Mouse (Mus musculus) CH12.LX (cell line): ENCODE results near the gene Mroh2a. TPM values are rescaled to one million over a fixed set of nuclear protein-coding genes. Genes with fewer than 3 reads are reported as not detected.

Experiments
- DNase-seq: peaks from one replicate; pipeline ENCODE4 v3.0.0-alpha.2; 2013; ENCODE audit errors: extremely low read depth
- H3K27ac ChIP-seq: 2 replicates; pipeline ENCODE4 v1.5.1; 2012; ENCODE audit warnings: low read depth, mild to moderate bottlenecking, control low read depth, moderate library complexity; ENCODE audit not compliant: insufficient read depth
- H3K27me3 ChIP-seq: replicated peaks from 2 replicates; pipeline ENCODE3; 2012; ENCODE audit warnings: inconsistent platforms
- H3K36me3 ChIP-seq, 2 experiments: replicated peaks in 1 of 2; 2 replicates each; pipeline versions ENCODE3 to v1.6.1; 2012; ENCODE audit warnings: inconsistent platforms in 1 of 2, low read length in 1 of 2, mild to moderate bottlenecking in 1 of 2, mixed read lengths in 1 of 2, moderate library complexity in 1 of 2; ENCODE audit not compliant: control insufficient read depth in 1 of 2, insufficient read depth in 1 of 2
- H3K4me1 ChIP-seq, 2 experiments: 2 replicates each; pipeline ENCODE4 v1.6.1; 2012; ENCODE audit warnings: inconsistent platforms in 1 of 2, moderate library complexity in 1 of 2; ENCODE audit not compliant: insufficient read depth in 2 of 2, control insufficient read depth in 1 of 2
- H3K4me2 ChIP-seq: 2 replicates; pipeline ENCODE4 v1.6.1; 2012; ENCODE audit warnings: low read depth, mild to moderate bottlenecking, control low read depth; ENCODE audit not compliant: poor library complexity, insufficient read depth, severe bottlenecking
- H3K4me3 ChIP-seq, 3 experiments: fragments of 150-350 bp in 1 of 3; sonication (generic) in 1 of 3; replicated peaks in 1 of 3; 2 replicates each; pipeline versions ENCODE3 to v1.5.1; 2011 to 2012; ENCODE audit warnings: low read depth in 2 of 3, low read length in 2 of 3, mild to moderate bottlenecking in 2 of 3, moderate library complexity in 2 of 3, control low read depth in 1 of 3, improper control_type of control experiment in 1 of 3, inconsistent platforms in 1 of 3, mixed read lengths in 1 of 3; ENCODE audit not compliant: poor library complexity in 1 of 3
- H3K79me2 ChIP-seq: replicated peaks from 2 replicates; pipeline ENCODE4 v1.6.1; 2012; ENCODE audit warnings: mild to moderate bottlenecking, moderate library complexity; ENCODE audit not compliant: control insufficient read depth, poor library complexity, insufficient read depth, severe bottlenecking; ENCODE audit errors: extremely low read depth
- H3K9ac ChIP-seq: 2 replicates; pipeline ENCODE4 v1.6.1; 2012; ENCODE audit warnings: low read depth, mild to moderate bottlenecking, control low read depth, moderate library complexity; ENCODE audit not compliant: insufficient read depth
- H3K9me3 ChIP-seq: replicated peaks from 2 replicates; pipeline ENCODE3; 2012; ENCODE audit warnings: low read length, inconsistent platforms, mixed read lengths
- BHLHE40 ChIP-seq: IDR thresholded peaks from 2 replicates; pipeline ENCODE4 v1.6.1; 2011; ENCODE audit warnings: mild to moderate bottlenecking, low read depth, low read length, improper control_type of control experiment
- ETS1 ChIP-seq: conservative IDR thresholded peaks from 2 replicates; pipeline ENCODE4 v1.6.1; 2012; ENCODE audit warnings: low read depth, mild to moderate bottlenecking, inconsistent platforms, low read length, improper control_type of control experiment, moderate library complexity
- HCFC1 ChIP-seq: IDR thresholded peaks from 2 replicates; pipeline ENCODE4 v1.6.1; 2012; ENCODE audit warnings: low read depth, mild to moderate bottlenecking, inconsistent platforms, low read length, improper control_type of control experiment
- JUN ChIP-seq: IDR thresholded peaks from 2 replicates; pipeline ENCODE4 v1.6.1; 2011; ENCODE audit warnings: low read depth, mild to moderate bottlenecking, low read length, improper control_type of control experiment, moderate library complexity; ENCODE audit not compliant: insufficient read depth
- KAT2A ChIP-seq: IDR thresholded peaks from 2 replicates; pipeline ENCODE4 v1.6.1; 2012; ENCODE audit warnings: low read length, improper control_type of control experiment, inconsistent platforms; ENCODE audit not compliant: insufficient replicate concordance
- MAZ ChIP-seq: IDR thresholded peaks from 2 replicates; pipeline ENCODE4 v1.6.1; 2012; ENCODE audit warnings: low read depth, mild to moderate bottlenecking, inconsistent platforms, low read length, improper control_type of control experiment, moderate library complexity
- MEF2A ChIP-seq: IDR thresholded peaks from 2 replicates; pipeline ENCODE4 v1.6.1; 2014; ENCODE audit warnings: low read depth, mild to moderate bottlenecking, inconsistent platforms, low read length, improper control_type of control experiment, borderline replicate concordance
- MXI1 ChIP-seq: IDR thresholded peaks from 2 replicates; pipeline ENCODE4 v1.6.1; 2011; ENCODE audit warnings: mild to moderate bottlenecking, low read depth, low read length, improper control_type of control experiment
- NRF1 ChIP-seq: IDR thresholded peaks from 2 replicates; pipeline ENCODE4 v1.6.1; 2014; ENCODE audit warnings: low read depth, mild to moderate bottlenecking, inconsistent platforms, low read length, improper control_type of control experiment, moderate library complexity
- POLR2AphosphoS2 ChIP-seq: IDR thresholded peaks from 2 replicates; pipeline ENCODE4 v1.6.1; 2011; ENCODE audit warnings: low read depth, low read length, improper control_type of control experiment
- RCOR1 ChIP-seq: conservative IDR thresholded peaks from 2 replicates; pipeline ENCODE4 v1.6.1; 2012; ENCODE audit warnings: low read depth, mild to moderate bottlenecking, inconsistent platforms, low read length, improper control_type of control experiment
- SIN3A ChIP-seq: IDR thresholded peaks from 2 replicates; pipeline ENCODE4 v1.6.1; 2012; ENCODE audit warnings: low read length, improper control_type of control experiment, inconsistent platforms
- SMC3 ChIP-seq: IDR thresholded peaks from 2 replicates; pipeline ENCODE4 v1.6.1; 2011; ENCODE audit warnings: low read depth, low read length, improper control_type of control experiment
- TCF12 ChIP-seq: IDR thresholded peaks from 2 replicates; pipeline ENCODE4 v1.6.1; 2014; ENCODE audit warnings: low read depth, mild to moderate bottlenecking, inconsistent platforms, low read length, improper control_type of control experiment
- USF1 ChIP-seq: IDR thresholded peaks from 2 replicates; pipeline ENCODE4 v1.6.1; 2014; ENCODE audit warnings: low read depth, mild to moderate bottlenecking, inconsistent platforms, low read length, improper control_type of control experiment
- ZC3H11A ChIP-seq: IDR thresholded peaks from 2 replicates; pipeline ENCODE4 v1.6.1; 2012; ENCODE audit warnings: low read depth, mild to moderate bottlenecking, inconsistent platforms, low read length, improper control_type of control experiment
- ZKSCAN1 ChIP-seq: IDR thresholded peaks from 2 replicates; pipeline ENCODE4 v1.6.1; 2012; ENCODE audit warnings: low read depth, inconsistent platforms, low read length, improper control_type of control experiment, borderline replicate concordance
- ZNF384 ChIP-seq: IDR thresholded peaks from 2 replicates; pipeline ENCODE4 v1.6.1; 2012; ENCODE audit warnings: low read depth, low read length, improper control_type of control experiment, inconsistent platforms
- dilution Hi-C: fragments of 300-500 bp; cut with MboI; formaldehyde crosslinking; loops from 2 replicates; pipeline ENCODE4 v1.14.3; 2020; ENCODE audit warnings: low sequenced_read_pairs; ENCODE audit not compliant: extremely low pct_unique_long_range_greater_than_20kb, extremely low pct_ligation_motif_present
- in situ Hi-C: fragments of 300-500 bp; cut with MboI; formaldehyde crosslinking; loops from 3 replicates; pipeline ENCODE4 v1.14.3; 2019; ENCODE audit warnings: low sequenced_read_pairs, low pct_ligation_motif_present, low pct_unique_long_range_greater_than_20kb, mixed read lengths
- polyA plus RNA-seq: library from polyadenylated mRNA; unstranded; fragments of >175 nt; gene quantifications from 2 replicates; pipeline ENCODE4 v1.2.1, GENCODE M21; 2012; ENCODE audit warnings: low read depth; ENCODE audit not compliant: insufficient read length
- total RNA-seq, 2 experiments: library from RNA; depleted of rRNA; stranded (reverse); fragments of 300-350 nt in 1 of 2; fragments of >200 nt in 1 of 2; gene quantifications; 2 replicates each; pipeline ENCODE4 v1.2.3; 2012 to 2014

Gene Mroh2a
- total and polyA plus RNA-seq, 3 experiments = 0.17 to 1.0 TPM; not detected in 1

- H3K36me3 ChIP-seq = peaks cover 8 to 36% of the 10 kb centered on the region in 2 experiments
- no peak overlapping the region for H3K4me2 ChIP-seq
- TF ChIP-seq HCFC1 (no peak), JUN (no peak), NRF1 (no peak), RCOR1 (no peak), ETS1 (no peak), ZC3H11A (no peak), POLR2AphosphoS2 (no peak), SIN3A (no peak), MEF2A (no peak), MAZ (no peak), USF1 (no peak), KAT2A (no peak), TCF12 (no peak), BHLHE40 (no peak; the same call in 1 of the 2 replicates), ZKSCAN1 (no peak), MXI1 (no peak)
- H3K9me3 ChIP-seq = peaks cover 43% of the 10 kb centered on the region
- H3K9ac ChIP-seq = no peak overlapping the region
- H3K4me1 ChIP-seq = peaks cover 2 to 29% of the 10 kb centered on the region in 2 experiments; a peak in 3 of 4 replicates
- dilution Hi-C loops = no loop called here
- no peak overlapping the region for H3K27ac ChIP-seq
- in situ Hi-C loops = no loop called here
- no peaks in the 10 kb centered on the region for H3K79me2 ChIP-seq
- no peak overlapping the region for H3K4me3 ChIP-seq
- no peak for DNase-seq
- peaks cover 6% of the 10 kb centered on the region for H3K27me3 ChIP-seq
Observed at GRCm38 (mm10) chr1:88258361-88258760, 31.6 kb downstream of the Mroh2a start.

- no peak overlapping the region for H3K27ac ChIP-seq
- in situ Hi-C loops = no loop called here
- H3K79me2 ChIP-seq = no peaks in the 10 kb centered on the region
- DNase-seq = no peak
- peaks cover 42% of the 10 kb centered on the region for H3K9me3 ChIP-seq
- TF ChIP-seq ZNF384 (peak; percentile 87), ZC3H11A (no peak), SMC3 (no peak)
- no peak overlapping the region for H3K4me3 ChIP-seq
- dilution Hi-C loops = no loop called here
- no peak overlapping the region for H3K9ac ChIP-seq
- no peak overlapping the region for H3K4me2 ChIP-seq
- H3K36me3 ChIP-seq = peaks cover 15 to 43% of the 10 kb centered on the region in 2 experiments
- H3K4me1 ChIP-seq = peaks cover 2 to 29% of the 10 kb centered on the region in 2 experiments; a peak in 3 of 4 replicates
- peaks cover 6% of the 10 kb centered on the region for H3K27me3 ChIP-seq
Observed at GRCm38 (mm10) chr1:88258881-88259642, 32.3 kb downstream of the Mroh2a start.
